Mouse (Mus musculus) forebrain, embryonic 11.5 days (tissue): ENCODE measurements around the gene Csmd2. TPM values are rescaled to one million over a fixed set of nuclear protein-coding genes. Genes with fewer than 3 reads are reported as not detected.

Experiments
- ATAC-seq: fragments of 200-750 bp; cut with Nextera tagmentation; replicated peaks from 2 replicates; pipeline ENCODE4 v1.8.0; 2017; ENCODE audit warnings: moderate TSS enrichment; ENCODE audit not compliant: low FRiP score
- DNase-seq: peaks from one replicate; pipeline ENCODE4 v3.0.0-alpha.2; 2017; ENCODE audit warnings: low spot score
- H3K27ac ChIP-seq: fragments of 300-500 bp; sonication (generic); 2 replicates; pipeline ENCODE4 v1.5.1; 2014; ENCODE audit warnings: low read depth, low read length
- H3K27me3 ChIP-seq: fragments of 300-500 bp; sonication (generic); 2 replicates; pipeline ENCODE4 v1.6.1; 2014; ENCODE audit warnings: mild to moderate bottlenecking, low read length, mixed read lengths; ENCODE audit not compliant: control insufficient read depth, insufficient read depth
- H3K36me3 ChIP-seq: fragments of 300-500 bp; sonication (generic); 2 replicates; pipeline ENCODE4 v1.6.1; 2014; ENCODE audit warnings: mild to moderate bottlenecking, low read length, moderate library complexity, mixed read lengths; ENCODE audit not compliant: control insufficient read depth, insufficient read depth
- H3K4me1 ChIP-seq: fragments of 300-500 bp; sonication (generic); replicated peaks from 2 replicates; pipeline ENCODE4 v1.6.1; 2014; ENCODE audit warnings: low read length, mixed read lengths; ENCODE audit not compliant: control insufficient read depth, insufficient read depth
- H3K4me2 ChIP-seq: fragments of 300-500 bp; sonication (generic); 2 replicates; pipeline ENCODE4 v1.6.1; 2014; ENCODE audit warnings: low read depth, mild to moderate bottlenecking, low read length, moderate library complexity, mixed read lengths; ENCODE audit not compliant: severe bottlenecking
- H3K4me3 ChIP-seq: fragments of 300-500 bp; sonication (generic); 2 replicates; pipeline ENCODE4 v1.5.1; 2014; ENCODE audit warnings: low read depth, low read length
- H3K9ac ChIP-seq: fragments of 300-500 bp; sonication (generic); 2 replicates; pipeline ENCODE4 v1.6.1; 2014; ENCODE audit warnings: low read length
- H3K9me3 ChIP-seq: fragments of 300-500 bp; sonication (generic); 2 replicates; pipeline ENCODE4 v1.6.1; 2016; ENCODE audit warnings: low read length, mixed read lengths; ENCODE audit not compliant: control insufficient read depth
- WGBS: fragments of 180-500 bp; shearing (Covaris S2); extraction: QIAGEN DNeasy Blood & Tissue Kit; methylation state at CpG from one replicate; pipeline ENCODE4 v1.1.7; 2014; 5-methylcytosine and 5-hydroxymethylcytosine counted together
- polyA plus RNA-seq: library from polyadenylated mRNA; unstranded; fragments of >200 nt; fragmentation: Nextera tagmentation; extraction: Ambion mirVana; gene quantifications from 2 replicates; pipeline ENCODE4 v1.2.1, GENCODE M21; 2014

Gene Csmd2
- polyA plus RNA-seq, 1 experiment from 2014 or later = 1.3 TPM

DNA sequence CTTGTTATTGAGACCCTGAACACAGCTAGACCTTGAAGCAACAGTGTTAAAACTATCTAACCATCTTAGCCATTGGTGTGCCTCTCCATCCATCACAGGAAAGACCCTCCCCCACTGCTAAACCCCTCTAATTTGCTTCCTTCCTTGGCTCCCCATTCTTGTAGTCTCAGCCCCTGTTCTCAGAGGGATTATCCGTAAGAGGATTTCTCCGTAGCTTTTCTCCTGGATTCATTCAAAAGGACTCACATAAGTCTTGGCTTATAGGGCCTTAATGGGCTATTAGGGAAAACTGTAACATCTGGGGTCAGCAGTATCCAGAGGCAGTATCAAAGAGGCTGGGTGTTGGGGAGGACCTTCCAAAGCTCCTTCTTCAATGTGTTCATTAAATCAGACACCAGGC is 152.3 kb downstream of the Csmd2 start:
- H3K9ac ChIP-seq = no peak overlapping the region
- no peaks in the 10 kb centered on the region for H3K4me1 ChIP-seq
- WGBS = 23% methylated on average over 2 of the region's 2 CpGs
- H3K36me3 ChIP-seq = no peaks in the 10 kb centered on the region
- no peaks in the 10 kb centered on the region for H3K27me3 ChIP-seq
- H3K4me2 ChIP-seq = no peak overlapping the region
- DNase-seq (no peak), ATAC-seq (no peak)
- H3K27ac ChIP-seq = no peak overlapping the region
- no peak overlapping the region for H3K4me3 ChIP-seq
- no peaks in the 10 kb centered on the region for H3K9me3 ChIP-seq

DNA sequence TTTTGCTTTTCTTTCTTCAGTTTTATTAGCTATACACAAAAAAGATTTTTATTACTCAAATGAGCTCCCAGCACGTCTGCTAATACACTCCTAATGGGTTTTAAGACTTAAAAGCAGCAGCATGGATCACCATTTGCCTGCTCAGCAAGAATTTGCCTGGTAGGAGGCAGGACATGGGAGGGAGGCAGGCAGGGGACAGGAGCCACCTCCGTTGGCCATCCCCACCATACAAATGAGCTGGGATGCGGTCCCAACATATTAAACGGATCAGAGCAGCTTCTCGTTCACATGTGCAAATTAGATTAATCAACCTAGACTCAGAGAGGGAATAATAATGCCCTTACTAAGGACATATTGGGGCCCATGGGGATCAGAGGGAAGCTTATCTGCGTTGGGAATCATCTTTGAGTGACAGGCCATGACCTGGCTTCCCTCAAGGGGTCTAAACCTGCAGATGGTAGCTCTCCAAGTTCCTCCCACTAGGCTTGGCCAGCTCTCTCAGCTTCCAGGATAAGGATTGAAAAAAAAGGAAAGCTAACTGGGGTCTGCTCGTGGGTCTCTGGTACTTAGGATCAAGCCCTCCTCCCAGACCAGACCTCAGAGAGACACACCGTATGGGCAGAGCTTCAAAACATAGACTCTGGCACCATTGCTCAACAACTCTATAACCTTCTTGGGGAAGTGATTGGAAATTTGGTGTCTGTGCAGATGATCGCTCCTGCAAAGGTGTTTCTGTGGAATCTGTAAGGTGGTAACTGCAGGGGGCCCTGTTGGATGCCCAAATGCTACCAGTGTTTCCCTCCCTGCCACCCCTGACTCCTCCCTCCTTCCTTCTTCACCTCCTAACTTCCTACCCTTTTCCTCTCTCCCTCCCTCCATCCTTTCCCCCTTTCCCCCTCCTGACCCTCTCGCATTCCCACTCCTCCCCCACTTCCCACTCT is 153.8 kb downstream of the Csmd2 start:
- no peak overlapping the region for H3K27ac ChIP-seq
- no peak overlapping the region for H3K4me2 ChIP-seq
- no peaks in the 10 kb centered on the region for H3K27me3 ChIP-seq
- H3K36me3 ChIP-seq = no peaks in the 10 kb centered on the region
- no peak for DNase-seq
- whole genome bisulfite sequencing = 68% methylated on average over 10 of the region's 10 CpGs
- ATAC-seq = no peak
- no peaks in the 10 kb centered on the region for H3K4me1 ChIP-seq
- H3K4me3 ChIP-seq = no peak overlapping the region
- no peak overlapping the region for H3K9ac ChIP-seq
- no peaks in the 10 kb centered on the region for H3K9me3 ChIP-seq

GRCm38 (mm10) chr4:128142279-128142678 is 154.6 kb downstream of the Csmd2 start:
- ATAC-seq (no peak), DNase-seq (no peak)
- WGBS = 87% methylated on average over 3 of the region's 3 CpGs
- no peak overlapping the region for H3K4me2 ChIP-seq
- no peaks in the 10 kb centered on the region for H3K9me3 ChIP-seq
- no peak overlapping the region for H3K9ac ChIP-seq
- H3K4me1 ChIP-seq = no peaks in the 10 kb centered on the region
- no peaks in the 10 kb centered on the region for H3K36me3 ChIP-seq
- H3K27ac ChIP-seq = no peak overlapping the region
- H3K27me3 ChIP-seq = no peaks in the 10 kb centered on the region
- no peak overlapping the region for H3K4me3 ChIP-seq

- Histone ChIP-seq H3K4me1 (no peaks in the 10 kb centered on the region), H3K27me3 (no peaks in the 10 kb centered on the region), H3K9ac (no peak overlapping the region), H3K4me2 (no peak overlapping the region), H3K27ac (no peak overlapping the region), H3K4me3 (no peak overlapping the region), H3K36me3 (no peaks in the 10 kb centered on the region), H3K9me3 (no peaks in the 10 kb centered on the region)
- ATAC-seq (no peak), DNase-seq (no peak)
- WGBS = 83% methylated on average over 3 of the region's 3 CpGs
Observed at GRCm38 (mm10) chr4:128143147-128143546, 155.5 kb downstream of the Csmd2 start.

GRCm38 (mm10) chr4:128149524-128149923 is 161.9 kb downstream of the Csmd2 start:
- no peaks in the 10 kb centered on the region for H3K4me1 ChIP-seq
- DNase-seq (no peak), ATAC-seq (no peak)
- H3K4me2 ChIP-seq = no peak overlapping the region
- no peaks in the 10 kb centered on the region for H3K9me3 ChIP-seq
- no peak overlapping the region for H3K27ac ChIP-seq
- 94% methylated on average over 4 of the region's 4 CpGs for WGBS
- H3K36me3 ChIP-seq = no peaks in the 10 kb centered on the region
- H3K27me3 ChIP-seq = no peaks in the 10 kb centered on the region
- H3K9ac ChIP-seq = no peak overlapping the region
- no peak overlapping the region for H3K4me3 ChIP-seq

- H3K27me3 ChIP-seq = no peaks in the 10 kb centered on the region
- WGBS = 78% methylated on average over 3 of the region's 3 CpGs
- no peak overlapping the region for H3K4me2 ChIP-seq
- no peak overlapping the region for H3K9ac ChIP-seq
- H3K4me1 ChIP-seq = no peaks in the 10 kb centered on the region
- H3K4me3 ChIP-seq = no peak overlapping the region
- H3K36me3 ChIP-seq = no peaks in the 10 kb centered on the region
- ATAC-seq (no peak), DNase-seq (no peak)
- no peak overlapping the region for H3K27ac ChIP-seq
- H3K9me3 ChIP-seq = no peaks in the 10 kb centered on the region
Observed at GRCm38 (mm10) chr4:128152066-128152465, 164.4 kb downstream of the Csmd2 start.

DNA sequence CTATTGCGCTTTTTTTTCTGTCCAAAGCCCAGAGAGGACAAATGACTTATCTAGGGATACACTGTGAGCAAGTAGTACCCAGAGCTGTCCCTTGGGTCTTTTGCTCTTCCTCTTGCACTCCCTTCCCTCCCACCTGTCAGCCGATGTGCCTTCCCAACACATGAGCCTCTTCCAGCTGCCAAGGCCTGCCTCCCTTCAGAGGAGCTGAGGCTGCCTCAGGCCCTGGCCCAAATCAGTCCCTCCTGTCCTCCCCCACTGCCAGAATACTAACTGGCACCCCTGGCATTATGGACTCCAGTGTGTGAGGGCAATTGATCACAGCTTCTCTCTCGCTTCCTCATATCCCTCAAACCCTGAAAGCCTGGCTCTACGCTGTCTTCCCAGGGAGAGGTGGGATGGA is 165.5 kb downstream of the Csmd2 start:
- no peaks in the 10 kb centered on the region for H3K9me3 ChIP-seq
- H3K36me3 ChIP-seq = no peaks in the 10 kb centered on the region
- DNase-seq = no peak
- no peak overlapping the region for H3K4me3 ChIP-seq
- no peak overlapping the region for H3K4me2 ChIP-seq
- no peak overlapping the region for H3K27ac ChIP-seq
- H3K27me3 ChIP-seq = no peaks in the 10 kb centered on the region
- 87% methylated on average over 4 of the region's 4 CpGs for WGBS
- H3K4me1 ChIP-seq = no peaks in the 10 kb centered on the region
- ATAC-seq = no peak
- H3K9ac ChIP-seq = no peak overlapping the region

DNA sequence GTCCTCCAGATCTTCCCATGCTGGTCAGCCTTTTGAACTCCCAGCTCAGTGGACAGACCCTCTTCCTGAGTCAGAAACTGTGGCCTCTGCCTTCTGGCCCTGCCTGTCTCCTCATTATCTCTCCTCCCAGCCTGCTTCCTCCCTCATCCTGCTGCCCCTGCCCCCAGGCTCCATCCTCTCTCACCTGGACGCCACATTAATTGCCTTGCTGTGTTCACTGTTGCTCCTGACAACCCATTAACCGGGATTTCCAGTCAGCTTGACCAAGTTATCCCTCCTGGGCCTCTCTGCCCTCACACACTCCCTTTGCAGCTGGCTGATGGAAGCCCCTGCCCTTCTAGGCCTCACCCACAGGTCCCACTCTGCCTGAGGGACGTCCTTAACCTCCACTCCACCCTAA is 167.6 kb downstream of the Csmd2 start:
- Histone ChIP-seq H3K4me2 (no peak overlapping the region), H3K4me1 (no peaks in the 10 kb centered on the region)

GRCm38 (mm10) chr4:128160656-128161055 is 173.0 kb downstream of the Csmd2 start:
- no peak overlapping the region for H3K4me2 ChIP-seq
- 79% methylated on average over 2 of the region's 2 CpGs for WGBS
- DNase-seq (no peak), ATAC-seq (no peak)
- no peaks in the 10 kb centered on the region for H3K9me3 ChIP-seq
- no peak overlapping the region for H3K9ac ChIP-seq
- no peaks in the 10 kb centered on the region for H3K36me3 ChIP-seq
- no peaks in the 10 kb centered on the region for H3K27me3 ChIP-seq
- no peak overlapping the region for H3K27ac ChIP-seq
- H3K4me3 ChIP-seq = no peak overlapping the region
- no peaks in the 10 kb centered on the region for H3K4me1 ChIP-seq

More for the DNA sequence above, 167.6 kb downstream of the Csmd2 start:
- no peak overlapping the region for H3K27ac ChIP-seq
- DNase-seq = no peak
- ATAC-seq = no peak
- 20% methylated on average over 3 of the region's 3 CpGs for WGBS
- no peaks in the 10 kb centered on the region for H3K36me3 ChIP-seq
- H3K4me3 ChIP-seq = no peak overlapping the region
- no peak overlapping the region for H3K9ac ChIP-seq
- no peaks in the 10 kb centered on the region for H3K27me3 ChIP-seq
- no peaks in the 10 kb centered on the region for H3K9me3 ChIP-seq
